Mouse (Mus musculus): ENCODE data around the gene Ghdc.
A peak's percentile ranks its signal among the peaks of the same experiment; 100 is the strongest.

Ghdc gene

DNA sequence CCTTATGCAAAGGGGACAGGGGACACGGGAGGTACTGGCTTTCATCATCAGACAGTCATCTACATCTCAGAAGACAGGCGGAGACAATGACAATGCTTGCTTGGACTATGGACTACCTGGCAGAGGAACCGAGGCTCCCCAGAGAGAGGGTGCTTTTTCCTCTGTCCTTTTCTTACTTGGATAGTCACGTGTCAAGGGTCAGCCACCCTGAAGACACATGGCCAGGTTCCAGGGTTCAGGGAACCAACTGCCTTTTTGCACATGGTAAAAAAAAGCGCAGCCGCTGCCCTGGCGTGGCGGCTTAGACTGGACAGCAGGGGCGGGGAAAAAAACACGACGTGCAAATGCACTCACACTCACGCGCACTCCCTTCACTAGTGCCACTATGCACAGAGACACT, 11.8 kb upstream of the Ghdc start:
- no peak for DNase-seq (ENCODE audit: low spot score)

- DNase-seq (ENCODE audit: low spot score) = no peak
Measured at GRCm38 (mm10) chr11:100781763-100782475, 11.2 kb upstream of the Ghdc start.

DNA sequence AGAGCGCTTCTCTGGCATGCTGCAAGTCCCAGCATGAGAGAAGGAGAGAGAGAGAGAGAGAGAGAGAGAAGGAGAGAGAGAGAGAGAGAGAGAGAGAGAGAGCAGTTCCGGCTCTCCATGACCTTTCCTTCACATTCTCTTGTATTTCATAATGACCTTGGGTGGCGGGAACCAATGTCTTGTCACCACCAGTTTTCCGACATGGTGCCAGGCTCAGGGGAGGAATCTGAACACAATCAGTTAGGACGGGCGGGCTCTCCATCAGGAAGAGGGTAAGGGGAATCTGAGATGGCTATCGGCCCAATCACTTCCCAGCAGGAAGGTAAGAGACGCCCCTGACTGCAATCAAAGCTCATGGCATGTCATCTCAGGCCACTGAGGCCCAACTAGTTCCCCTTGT, 9.5 kb upstream of the Ghdc start:
- no peak for DNase-seq (ENCODE audit: low spot score)

DNA sequence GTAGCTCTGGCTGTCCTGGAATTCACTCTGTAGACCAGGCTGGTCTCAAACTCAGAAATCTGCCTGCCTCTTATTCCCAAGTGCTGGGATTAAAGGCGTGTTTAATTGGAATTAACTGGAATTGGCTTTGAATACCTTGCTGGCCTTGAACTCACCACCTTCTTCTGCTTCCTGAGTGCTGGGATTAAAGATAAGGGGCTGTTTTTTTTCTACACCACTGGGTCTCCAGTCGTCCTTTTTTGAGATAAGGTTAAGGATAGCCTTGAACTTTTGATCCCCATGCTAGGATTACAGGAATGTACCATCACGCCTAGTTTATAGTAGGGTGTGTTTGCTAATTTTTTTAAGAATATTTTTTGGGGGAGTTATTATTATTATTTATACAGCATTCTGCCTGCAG, 7.3 kb upstream of the Ghdc start:
- DNase-seq (ENCODE audit: low spot score) = no peak

- no peak for DNase-seq (ENCODE audit: low spot score)
Measured at GRCm38 (mm10) chr11:100775921-100776320, 5.2 kb upstream of the Ghdc start.

GRCm38 (mm10) chr11:100774261-100774660, 3.5 kb upstream of the Ghdc start:
- no peak for DNase-seq (ENCODE audit: low spot score)

GRCm38 (mm10) chr11:100769980-100770379, 777 bp downstream of the Ghdc start:
- DNase-seq (ENCODE audit: low spot score) = no peak

- no peak for DNase-seq (ENCODE audit: low spot score)
Measured at GRCm38 (mm10) chr11:100767871-100768270, 2.9 kb downstream of the Ghdc start.

DNA sequence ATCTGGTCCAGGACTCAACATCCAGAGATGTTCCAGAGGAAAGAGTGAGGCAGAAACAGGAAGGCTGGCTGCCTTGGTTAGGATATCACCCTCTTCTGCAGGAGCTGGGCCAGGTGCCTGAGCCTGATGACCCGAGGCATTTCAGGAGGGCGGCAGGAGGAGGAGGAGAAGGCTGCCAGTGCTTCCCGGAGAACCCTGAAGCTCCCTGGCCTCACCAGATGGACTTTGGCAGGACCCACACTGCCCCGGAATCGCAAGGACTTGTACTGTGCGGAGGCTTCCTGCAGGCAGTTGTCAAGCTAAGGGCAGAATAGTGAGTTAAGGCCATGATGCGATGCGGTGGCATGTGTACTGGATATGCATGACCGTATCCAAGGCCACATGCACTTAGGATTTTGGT, 4.0 kb downstream of the Ghdc start:
- no peak for DNase-seq (ENCODE audit: low spot score)

- DNase-seq (ENCODE audit: low spot score) = no peak
Measured at GRCm38 (mm10) chr11:100762831-100763230, 7.9 kb downstream of the Ghdc start, which contains the start of gene Hcrt. Gene Hcrt (minus strand): TSS chr11:100762931.

DNA sequence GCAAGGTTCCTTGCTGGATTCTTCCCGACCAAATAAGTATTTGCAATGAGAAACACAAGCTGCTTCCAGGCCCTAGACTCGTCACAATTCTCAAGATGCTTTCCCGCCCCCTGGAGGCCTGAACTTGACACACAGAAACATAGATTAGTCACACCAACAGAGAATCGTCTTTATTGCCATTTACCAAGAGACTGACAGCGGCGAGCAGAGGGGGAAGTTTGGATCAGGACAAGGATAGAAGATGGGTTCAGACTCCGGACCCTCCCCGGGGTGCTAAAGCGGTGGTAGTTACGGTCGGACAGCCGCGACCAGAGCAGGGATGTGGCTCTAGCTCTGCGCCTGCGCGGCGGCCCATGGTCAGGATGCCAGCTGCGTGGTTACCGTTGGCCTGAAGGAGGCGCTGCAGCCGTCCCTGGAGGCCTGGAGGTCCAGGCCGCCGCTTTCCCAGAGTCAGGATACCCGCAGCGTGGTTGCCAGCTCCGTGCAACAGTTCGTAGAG, 9.2 kb downstream of the Ghdc start:
- DNase-seq (ENCODE audit: low spot score) = peak; percentile 85

GRCm38 (mm10) chr11:100759611-100760233, 11.0 kb downstream of the Ghdc start, which contains the start of gene Kcnh4:
Gene Kcnh4 (minus strand): TSS chr11:100759942.
- DNase-seq (ENCODE audit: low spot score) = no peak

DNA sequence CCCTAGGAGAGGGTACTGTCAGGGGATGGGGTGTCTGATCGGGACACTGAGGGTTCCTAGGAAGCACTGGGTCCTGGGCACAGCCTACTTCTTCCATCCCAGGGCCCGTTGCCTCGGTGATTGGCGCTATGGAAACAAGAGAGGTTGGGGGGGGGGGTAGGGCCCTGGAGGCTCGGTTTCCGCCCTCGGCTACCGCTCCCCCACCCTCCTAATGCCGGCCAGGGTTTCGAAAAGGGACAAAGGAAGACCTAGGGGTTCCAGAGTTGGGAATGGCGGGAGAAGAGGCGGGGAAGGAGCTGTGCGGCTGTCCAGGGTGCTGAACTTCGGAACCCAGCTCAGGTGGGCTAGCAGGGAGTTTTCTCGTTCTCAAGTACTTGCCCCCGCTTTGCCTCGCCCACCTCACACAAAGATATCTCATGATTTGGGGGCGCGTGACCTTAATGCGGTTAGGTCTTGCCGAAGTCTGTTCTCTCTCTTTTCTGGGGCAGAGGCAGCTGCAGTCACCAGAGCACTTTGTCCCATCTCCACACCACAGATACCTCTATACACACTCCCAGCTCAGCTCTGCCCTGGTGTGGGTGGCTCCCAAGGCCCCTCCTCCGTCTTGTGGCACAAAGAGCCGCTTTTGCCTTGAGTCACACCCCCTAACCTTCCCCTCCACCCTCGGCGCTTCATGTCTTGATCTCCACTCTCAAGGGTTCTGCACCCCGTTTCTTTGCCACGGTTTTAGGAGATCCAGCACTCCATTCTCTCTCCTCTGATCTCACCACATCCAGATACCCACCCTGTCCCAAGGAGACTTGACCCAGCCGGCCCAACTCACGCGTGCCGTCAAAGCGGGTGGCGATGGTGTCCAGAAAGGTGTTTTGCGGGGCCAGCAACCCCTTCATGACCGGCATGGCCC, 11.8 kb downstream of the Ghdc start:
- peak; percentile 81 for DNase-seq (ENCODE audit: low spot score)

- no peak for DNase-seq (ENCODE audit: low spot score)
Measured at GRCm38 (mm10) chr11:100757566-100757965, 13.2 kb downstream of the Ghdc start.

GRCm38 (mm10) chr11:100756476-100756875, 14.3 kb downstream of the Ghdc start:
- no peak for DNase-seq (ENCODE audit: low spot score)

- no peak for DNase-seq (ENCODE audit: low spot score)
Measured at GRCm38 (mm10) chr11:100754693-100755057, 16.1 kb downstream of the Ghdc start.

DNA sequence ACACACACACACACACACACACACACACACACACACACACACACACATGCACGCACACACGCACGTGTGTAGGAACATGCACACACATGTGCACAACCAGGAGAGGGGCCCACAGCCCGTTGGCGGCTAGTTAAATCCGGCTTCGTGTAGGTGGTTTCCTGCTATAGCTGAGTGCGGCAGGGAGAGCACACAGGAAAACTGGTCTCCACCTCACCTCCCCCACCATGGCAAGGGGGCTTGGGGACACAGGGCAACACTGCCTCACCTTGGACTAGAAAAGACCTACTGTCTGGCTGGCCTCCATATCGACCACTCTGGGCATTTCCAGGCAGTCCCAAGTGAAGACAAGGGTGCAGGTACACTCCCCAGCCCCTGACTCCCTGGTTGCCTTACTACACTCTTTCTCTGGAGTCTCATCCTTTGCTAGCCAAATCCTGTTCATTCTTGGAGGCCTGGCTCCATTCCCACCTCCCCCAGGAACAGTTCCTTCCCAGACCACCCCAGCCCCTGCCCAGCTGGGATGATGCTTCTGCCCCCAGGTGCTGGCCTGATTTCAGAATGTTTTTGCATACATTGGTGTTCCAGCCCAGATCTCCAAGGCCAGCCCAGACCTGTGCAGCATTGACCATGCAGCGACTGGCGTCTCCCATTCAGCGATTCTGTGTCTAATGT, 16.6 kb downstream of the Ghdc start:
- no peak for DNase-seq (ENCODE audit: low spot score)

DNA sequence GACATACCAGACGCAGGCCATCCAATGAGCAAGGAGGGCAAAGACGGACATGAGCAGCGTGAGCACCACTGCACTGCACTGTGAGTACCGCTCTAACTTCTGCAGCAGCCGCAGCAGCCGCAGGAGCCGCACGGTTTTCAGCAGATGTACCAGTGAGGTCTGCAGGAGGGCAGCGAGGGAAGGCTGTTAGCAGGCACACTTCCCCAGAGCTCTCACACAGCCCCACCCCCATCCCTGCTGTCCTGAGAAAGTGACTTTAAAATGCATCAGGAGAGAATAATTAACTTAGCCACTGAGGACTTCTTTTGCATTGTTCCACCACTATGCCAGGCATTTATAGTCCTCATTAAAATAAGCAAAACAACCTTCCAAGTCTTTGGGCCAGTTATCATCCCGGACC, 18.5 kb downstream of the Ghdc start:
- DNase-seq (ENCODE audit: low spot score) = no peak

GRCm38 (mm10) chr11:100750127-100750526, 20.6 kb downstream of the Ghdc start:
- DNase-seq (ENCODE audit: low spot score) = no peak

DNA sequence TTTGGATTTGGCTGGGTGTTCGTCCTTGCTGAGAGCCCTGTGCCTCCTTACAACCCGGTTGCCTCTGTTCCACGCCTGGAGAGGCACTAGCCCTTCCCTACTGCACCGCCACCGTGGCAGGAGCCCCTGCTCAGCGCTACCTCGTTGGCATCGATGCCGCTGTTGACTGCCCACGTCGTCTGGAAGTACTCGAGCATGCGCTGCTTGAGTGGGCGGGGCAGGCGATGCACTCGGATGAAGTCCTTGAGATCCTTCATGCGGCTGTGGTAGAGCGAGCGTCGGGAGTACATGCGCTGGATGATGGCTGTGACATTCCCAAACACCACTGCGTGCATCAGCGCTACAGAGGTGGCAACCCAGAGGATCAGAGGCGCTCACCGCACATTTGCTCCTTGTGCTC, 21.3 kb downstream of the Ghdc start:
- DNase-seq (ENCODE audit: low spot score) = no peak

- DNase-seq (ENCODE audit: low spot score) = no peak
Measured at GRCm38 (mm10) chr11:100748620-100749019, 22.1 kb downstream of the Ghdc start.

- DNase-seq (ENCODE audit: low spot score) = no peak
Measured at GRCm38 (mm10) chr11:100747114-100747513, 23.6 kb downstream of the Ghdc start.

Measured in adipocyte (in vitro differentiated cells).